Mouse (Mus musculus): Measurements from ENCODE around the gene Gm16253. TPM values are rescaled to one million over a fixed set of nuclear protein-coding genes. Genes with fewer than 3 reads are reported as not detected.

Gm16253 gene
- polyA plus RNA-seq, 1 experiment from 2014 or later = 0.43 TPM

DNA sequence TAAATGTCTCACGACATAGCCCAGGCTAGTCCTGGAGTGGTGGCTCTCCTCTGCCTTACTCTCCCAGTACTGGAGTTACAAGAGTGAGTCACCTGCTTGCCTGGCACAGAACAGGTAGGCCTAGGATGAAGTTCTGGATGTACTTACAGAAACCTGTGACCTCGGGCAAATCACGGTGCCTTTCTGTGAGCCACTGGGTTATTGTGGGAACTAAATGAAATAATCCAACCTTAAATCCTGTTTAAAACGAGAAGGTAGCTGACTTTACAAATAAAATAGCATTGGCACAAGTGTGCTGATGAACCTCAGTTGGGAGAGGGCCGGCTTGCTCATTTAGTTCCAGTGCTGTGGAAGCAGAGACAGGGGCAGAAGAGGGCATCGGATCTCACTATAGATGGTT, 22.5 kb upstream of the Gm16253 start:
- H3K27me3 ChIP-seq (ENCODE audit: control insufficient read depth, insufficient read depth, low read length) = no peaks in the 10 kb centered on the region
- no peak overlapping the region for H3K9ac ChIP-seq (replicated peaks; ENCODE audit: low read length)
- no peak overlapping the region for H3K4me2 ChIP-seq (ENCODE audit: low read length)
- WGBS = 86% methylated on average over 6 of the region's 6 CpGs
- no peaks in the 10 kb centered on the region for H3K9me3 ChIP-seq (ENCODE audit: control insufficient read depth, low read length)
- no peak overlapping the region for H3K27ac ChIP-seq (replicated peaks; ENCODE audit: low read depth, low read length)
- no peak overlapping the region for H3K4me3 ChIP-seq (replicated peaks; ENCODE audit: low read depth, low read length)
- DNase-seq (no peak), ATAC-seq (ENCODE audit: low FRiP score, low TSS enrichment) (no peak)
- H3K4me1 ChIP-seq (ENCODE audit: control insufficient read depth, insufficient read depth, low read length) = peaks cover 15% of the 10 kb centered on the region
- no peaks in the 10 kb centered on the region for H3K36me3 ChIP-seq (ENCODE audit: control insufficient read depth, insufficient read depth, low read length)

DNA sequence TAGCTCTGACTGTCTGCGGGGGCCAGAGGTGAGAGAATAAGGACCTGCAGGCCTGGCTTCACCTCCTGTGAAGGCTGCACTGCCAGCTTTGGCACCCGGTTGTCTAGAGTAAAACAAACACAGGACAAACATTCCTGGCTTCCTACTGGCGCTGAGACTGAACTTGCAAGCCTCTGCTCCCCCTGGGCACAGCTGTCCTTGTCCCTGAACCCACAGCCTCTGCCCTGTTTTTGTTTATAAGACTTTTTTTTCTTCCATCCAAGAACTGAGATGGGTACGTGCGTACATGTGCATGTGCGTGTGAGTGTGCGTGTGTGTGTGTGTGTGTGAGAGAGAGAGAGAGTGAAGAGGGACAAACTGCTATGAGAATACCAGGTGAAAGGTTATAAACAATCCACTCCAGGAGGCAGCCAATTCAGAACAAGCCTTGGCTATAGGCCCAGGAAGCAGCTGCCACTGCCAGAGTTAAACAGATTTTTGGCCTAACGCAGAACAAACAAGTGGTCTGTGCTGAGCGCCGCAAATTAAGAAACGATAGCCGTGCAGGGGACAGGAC, 21.7 kb upstream of the Gm16253 start:
- WGBS = 46% methylated on average over 12 of the region's 12 CpGs
- no peak overlapping the region for H3K4me3 ChIP-seq (replicated peaks; ENCODE audit: low read depth, low read length)
- peaks cover 7% of the 10 kb centered on the region for H3K36me3 ChIP-seq (ENCODE audit: control insufficient read depth, insufficient read depth, low read length)
- peaks cover 24% of the 10 kb centered on the region for H3K4me1 ChIP-seq (ENCODE audit: control insufficient read depth, insufficient read depth, low read length)
- no peak overlapping the region for H3K9ac ChIP-seq (replicated peaks; ENCODE audit: low read length)
- H3K27ac ChIP-seq (replicated peaks; ENCODE audit: low read depth, low read length) = peak overlapping the region; percentile 37; the same call in 1 of the 2 replicates
- H3K27me3 ChIP-seq (ENCODE audit: control insufficient read depth, insufficient read depth, low read length) = no peaks in the 10 kb centered on the region
- H3K9me3 ChIP-seq (ENCODE audit: control insufficient read depth, low read length) = no peaks in the 10 kb centered on the region
- DNase-seq = peak; percentile 67
- H3K4me2 ChIP-seq (ENCODE audit: low read length) = no peak overlapping the region
- ATAC-seq (ENCODE audit: low FRiP score, low TSS enrichment) = no peak

DNA sequence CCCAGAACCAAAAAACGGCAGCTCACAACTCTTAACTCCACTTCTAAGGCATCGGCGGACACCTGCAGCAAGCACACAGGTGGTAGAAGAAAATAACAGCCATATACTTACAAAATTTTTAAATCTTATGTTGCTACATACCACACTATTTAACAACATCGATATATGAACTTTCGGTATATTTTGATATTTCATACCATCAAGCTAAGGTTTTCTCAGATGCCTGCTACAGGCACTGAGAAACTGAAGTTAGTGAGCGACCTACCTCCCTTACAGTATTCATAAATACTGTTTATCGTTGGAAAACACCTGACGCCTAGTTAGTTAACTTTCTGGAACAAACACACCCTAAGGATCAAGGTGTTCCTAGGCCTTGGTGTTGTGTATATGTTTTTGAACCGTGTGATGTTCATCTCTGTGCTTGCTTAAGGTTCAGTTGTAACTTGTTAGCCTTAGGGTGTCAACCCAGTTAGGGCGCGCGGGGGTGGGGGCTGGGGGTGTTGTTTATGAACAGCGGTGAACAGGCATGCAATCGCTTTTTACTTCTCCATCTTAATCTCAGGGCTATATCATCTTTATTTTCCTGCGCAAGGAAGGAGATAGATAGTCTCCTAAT, 20.7 kb upstream of the Gm16253 start:
- peak overlapping the region; percentile 14 for H3K4me2 ChIP-seq (ENCODE audit: low read length)
- peaks cover 17% of the 10 kb centered on the region for H3K36me3 ChIP-seq (ENCODE audit: control insufficient read depth, insufficient read depth, low read length)
- H3K27ac ChIP-seq (replicated peaks; ENCODE audit: low read depth, low read length) = peak overlapping the region; percentile 33
- H3K9me3 ChIP-seq (ENCODE audit: control insufficient read depth, low read length) = no peaks in the 10 kb centered on the region
- ATAC-seq (ENCODE audit: low FRiP score, low TSS enrichment) (no peak), DNase-seq (no peak)
- no peak overlapping the region for H3K4me3 ChIP-seq (replicated peaks; ENCODE audit: low read depth, low read length)
- H3K27me3 ChIP-seq (ENCODE audit: control insufficient read depth, insufficient read depth, low read length) = no peaks in the 10 kb centered on the region
- WGBS = 88% methylated on average over 15 of the region's 15 CpGs
- H3K9ac ChIP-seq (replicated peaks; ENCODE audit: low read length) = no peak overlapping the region
- H3K4me1 ChIP-seq (ENCODE audit: control insufficient read depth, insufficient read depth, low read length) = peaks cover 34% of the 10 kb centered on the region

DNA sequence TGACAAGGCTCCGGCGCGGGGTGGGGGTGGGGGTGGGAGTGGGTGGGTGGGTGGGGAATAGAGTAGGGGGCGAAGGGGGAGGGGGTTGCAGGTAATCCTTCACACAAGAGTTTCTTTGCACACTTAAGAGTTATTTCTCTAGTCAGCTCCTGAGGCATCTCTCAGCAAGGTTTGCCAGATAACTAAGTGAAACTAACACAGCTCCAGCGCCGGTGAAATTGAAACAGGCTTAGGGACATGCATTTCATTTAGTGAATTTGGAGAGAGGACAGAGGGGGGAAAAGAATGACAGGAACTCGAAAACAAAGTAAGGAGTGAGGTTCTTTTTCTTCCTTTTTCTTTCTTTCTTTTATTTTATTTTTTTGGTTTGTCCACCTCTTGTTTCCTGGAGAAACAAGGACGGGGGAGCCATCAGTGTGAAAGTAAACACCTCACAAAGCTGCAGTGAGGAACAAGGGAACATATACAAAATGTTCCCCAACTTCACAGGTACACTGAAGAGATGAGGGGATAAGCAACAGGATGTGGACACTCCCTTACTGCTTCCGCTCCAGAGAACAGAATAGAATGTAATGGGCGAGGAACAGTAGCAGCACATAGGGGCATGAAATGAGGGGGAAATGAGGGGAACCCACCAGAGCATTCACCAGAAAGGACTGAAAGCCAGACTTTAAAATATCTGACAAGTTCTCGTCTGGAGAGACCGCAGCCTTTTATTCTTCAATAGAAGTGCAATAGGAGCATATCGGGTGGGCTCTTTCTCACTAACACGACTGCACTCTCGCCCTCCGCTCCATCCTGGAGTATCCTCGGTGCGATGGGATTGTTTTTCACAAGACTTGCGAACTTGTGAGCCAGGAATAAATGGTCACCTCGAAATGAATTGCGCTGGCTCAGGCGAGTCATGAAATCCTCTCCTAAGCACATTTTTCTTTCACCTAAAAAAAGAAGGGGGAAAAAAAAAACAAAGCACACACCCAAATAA, 19.8 kb upstream of the Gm16253 start:
- H3K27ac ChIP-seq (replicated peaks; ENCODE audit: low read depth, low read length) = peak overlapping the region; percentile 60
- H3K4me2 ChIP-seq (ENCODE audit: low read length) = peak overlapping the region; percentile 76
- peak overlapping the region; percentile 56 for H3K9ac ChIP-seq (replicated peaks; ENCODE audit: low read length)
- H3K36me3 ChIP-seq (ENCODE audit: control insufficient read depth, insufficient read depth, low read length) = peaks cover 22% of the 10 kb centered on the region
- 10% methylated on average over 22 of the region's 22 CpGs for WGBS
- no peaks in the 10 kb centered on the region for H3K27me3 ChIP-seq (ENCODE audit: control insufficient read depth, insufficient read depth, low read length)
- H3K4me3 ChIP-seq (replicated peaks; ENCODE audit: low read depth, low read length) = peak overlapping the region; percentile 72
- H3K9me3 ChIP-seq (ENCODE audit: control insufficient read depth, low read length) = no peaks in the 10 kb centered on the region
- no peak for ATAC-seq (ENCODE audit: low FRiP score, low TSS enrichment)
- H3K4me1 ChIP-seq (ENCODE audit: control insufficient read depth, insufficient read depth, low read length) = peaks cover 38% of the 10 kb centered on the region
- DNase-seq = no peak

DNA sequence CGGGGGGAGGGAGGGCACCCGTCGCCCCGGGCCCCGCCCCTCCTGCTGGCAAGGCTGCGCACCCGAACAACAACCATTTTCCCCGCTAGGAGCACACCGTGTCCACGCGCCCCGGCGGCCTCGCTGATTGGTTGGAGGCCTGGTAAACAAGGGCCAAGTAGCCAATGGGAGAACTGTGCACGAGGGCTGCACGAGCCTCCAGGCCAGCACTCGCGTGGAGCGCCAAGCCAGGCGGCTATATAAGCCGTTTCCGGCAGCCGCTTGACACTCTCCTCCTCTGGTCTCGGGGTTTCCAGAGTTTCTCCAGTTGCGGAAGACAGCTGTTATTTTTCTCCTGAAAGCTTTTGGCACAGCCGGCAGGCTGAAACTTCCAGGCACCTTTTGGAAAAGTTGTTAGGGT, 19.1 kb upstream of the Gm16253 start, which contains the start of gene Txnip:
Txnip (plus strand) TSS at position 264 of the 400 bp plus-strand sequence.
- H3K27me3 ChIP-seq (ENCODE audit: control insufficient read depth, insufficient read depth, low read length) = no peaks in the 10 kb centered on the region
- H3K4me3 ChIP-seq (replicated peaks; ENCODE audit: low read depth, low read length) = peak within 1 kb of the TSS; percentile 72
- peaks cover 40% of the 10 kb centered on the region for H3K4me1 ChIP-seq (ENCODE audit: control insufficient read depth, insufficient read depth, low read length)
- no peaks in the 10 kb centered on the region for H3K9me3 ChIP-seq (ENCODE audit: control insufficient read depth, low read length)
- H3K36me3 ChIP-seq (ENCODE audit: control insufficient read depth, insufficient read depth, low read length) = peaks cover 22% of the 10 kb centered on the region
- peak within 1 kb of the TSS; percentile 76 for H3K4me2 ChIP-seq (ENCODE audit: low read length)
- peak within 1 kb of the TSS; percentile 63 for H3K27ac ChIP-seq (replicated peaks; ENCODE audit: low read depth, low read length)
- ATAC-seq (ENCODE audit: low FRiP score, low TSS enrichment) = peak; percentile 99
- H3K9ac ChIP-seq (replicated peaks; ENCODE audit: low read length) = peak within 1 kb of the TSS; percentile 59
- peak; percentile 99 for DNase-seq
- WGBS = 1% methylated on average over 26 of the region's 26 CpGs

DNA sequence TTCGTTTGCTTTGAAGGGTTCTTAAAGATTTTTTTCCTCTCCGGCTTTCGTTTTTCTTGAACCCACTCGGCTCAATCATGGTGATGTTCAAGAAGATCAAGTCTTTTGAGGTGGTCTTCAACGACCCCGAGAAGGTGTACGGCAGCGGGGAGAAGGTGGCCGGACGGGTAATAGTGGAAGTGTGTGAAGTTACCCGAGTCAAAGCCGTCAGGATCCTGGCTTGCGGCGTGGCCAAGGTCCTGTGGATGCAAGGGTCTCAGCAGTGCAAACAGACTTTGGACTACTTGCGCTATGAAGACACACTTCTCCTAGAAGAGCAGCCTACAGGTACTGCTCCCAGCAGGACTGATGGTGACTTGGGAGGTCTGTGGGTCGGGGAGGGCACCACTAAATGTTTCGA, 18.6 kb upstream of the Gm16253 start:
- Histone ChIP-seq H3K9ac (replicated peaks; ENCODE audit: low read length) (peak overlapping the region; percentile 59), H3K36me3 (ENCODE audit: control insufficient read depth, insufficient read depth, low read length) (peaks cover 22% of the 10 kb centered on the region), H3K4me2 (ENCODE audit: low read length) (peak overlapping the region; percentile 76), H3K27me3 (ENCODE audit: control insufficient read depth, insufficient read depth, low read length) (no peaks in the 10 kb centered on the region), H3K4me1 (ENCODE audit: control insufficient read depth, insufficient read depth, low read length) (peaks cover 40% of the 10 kb centered on the region), H3K9me3 (ENCODE audit: control insufficient read depth, low read length) (no peaks in the 10 kb centered on the region), H3K4me3 (replicated peaks; ENCODE audit: low read depth, low read length) (peak overlapping the region; percentile 72), H3K27ac (replicated peaks; ENCODE audit: low read depth, low read length) (peak overlapping the region; percentile 63)
- peak; percentile 41 for DNase-seq
- no peak for ATAC-seq (ENCODE audit: low FRiP score, low TSS enrichment)
- 1% methylated on average over 17 of the region's 17 CpGs for WGBS

DNA sequence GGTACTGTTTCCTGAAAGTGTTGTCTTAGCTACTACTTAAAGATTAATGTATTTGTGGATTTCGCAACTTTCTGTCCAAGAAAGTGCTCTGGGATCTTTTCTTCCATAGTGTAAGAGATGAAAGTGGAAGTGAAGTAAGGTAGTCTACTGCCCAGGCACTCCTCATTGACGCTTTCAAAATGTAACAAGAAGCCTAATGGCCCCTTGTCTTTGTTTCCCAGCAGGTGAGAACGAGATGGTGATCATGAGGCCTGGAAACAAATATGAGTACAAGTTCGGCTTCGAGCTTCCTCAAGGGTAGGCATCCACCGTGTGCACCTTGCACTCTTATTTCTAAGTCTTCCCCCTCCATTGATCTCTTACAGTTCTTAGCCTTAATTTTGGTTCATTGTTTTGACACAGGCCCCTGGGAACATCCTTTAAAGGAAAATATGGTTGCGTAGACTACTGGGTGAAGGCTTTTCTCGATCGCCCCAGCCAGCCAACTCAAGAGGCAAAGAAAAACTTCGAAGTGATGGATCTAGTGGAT, 18.1 kb upstream of the Gm16253 start:
- Histone ChIP-seq H3K9ac (replicated peaks; ENCODE audit: low read length) (peak overlapping the region; percentile 59), H3K27me3 (ENCODE audit: control insufficient read depth, insufficient read depth, low read length) (no peaks in the 10 kb centered on the region), H3K9me3 (ENCODE audit: control insufficient read depth, low read length) (no peaks in the 10 kb centered on the region), H3K4me2 (ENCODE audit: low read length) (peak overlapping the region; percentile 76), H3K36me3 (ENCODE audit: control insufficient read depth, insufficient read depth, low read length) (peaks cover 22% of the 10 kb centered on the region), H3K4me3 (replicated peaks; ENCODE audit: low read depth, low read length) (peak overlapping the region; percentile 72), H3K27ac (replicated peaks; ENCODE audit: low read depth, low read length) (no peak overlapping the region), H3K4me1 (ENCODE audit: control insufficient read depth, insufficient read depth, low read length) (peaks cover 40% of the 10 kb centered on the region)
- 40% methylated on average over 10 of the region's 10 CpGs for WGBS
- DNase-seq (no peak), ATAC-seq (ENCODE audit: low FRiP score, low TSS enrichment) (no peak)

DNA sequence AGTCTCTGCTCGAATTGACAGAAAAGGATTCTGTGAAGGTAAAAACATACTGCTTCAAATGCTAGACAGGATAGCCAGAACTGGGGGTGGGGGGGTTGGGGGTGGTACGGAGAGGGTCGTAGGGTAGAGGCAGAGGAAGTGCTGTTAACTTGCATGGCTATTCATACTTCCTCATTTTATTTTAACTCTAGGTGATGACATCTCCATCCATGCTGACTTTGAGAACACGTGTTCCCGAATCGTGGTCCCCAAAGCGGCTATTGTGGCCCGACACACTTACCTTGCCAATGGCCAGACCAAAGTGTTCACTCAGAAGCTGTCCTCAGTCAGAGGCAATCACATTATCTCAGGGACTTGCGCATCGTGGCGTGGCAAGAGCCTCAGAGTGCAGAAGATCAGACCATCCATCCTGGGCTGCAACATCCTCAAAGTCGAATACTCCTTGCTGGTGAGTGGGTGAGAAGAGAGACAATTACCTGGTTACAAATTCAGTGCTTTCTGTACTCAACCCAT, 17.3 kb upstream of the Gm16253 start:
- peaks cover 22% of the 10 kb centered on the region for H3K36me3 ChIP-seq (ENCODE audit: control insufficient read depth, insufficient read depth, low read length)
- no peaks in the 10 kb centered on the region for H3K27me3 ChIP-seq (ENCODE audit: control insufficient read depth, insufficient read depth, low read length)
- H3K27ac ChIP-seq (replicated peaks; ENCODE audit: low read depth, low read length) = no peak overlapping the region
- no peak for ATAC-seq (ENCODE audit: low FRiP score, low TSS enrichment)
- peak overlapping the region; percentile 59; the same call in 1 of the 2 replicates for H3K9ac ChIP-seq (replicated peaks; ENCODE audit: low read length)
- WGBS = 87% methylated on average over 12 of the region's 12 CpGs
- peak overlapping the region; percentile 76 for H3K4me2 ChIP-seq (ENCODE audit: low read length)
- no peak for DNase-seq
- H3K4me1 ChIP-seq (ENCODE audit: control insufficient read depth, insufficient read depth, low read length) = peaks cover 40% of the 10 kb centered on the region
- H3K9me3 ChIP-seq (ENCODE audit: control insufficient read depth, low read length) = no peaks in the 10 kb centered on the region
- H3K4me3 ChIP-seq (replicated peaks; ENCODE audit: low read depth, low read length) = peak overlapping the region; percentile 72
